In the genomic region with DNA sequence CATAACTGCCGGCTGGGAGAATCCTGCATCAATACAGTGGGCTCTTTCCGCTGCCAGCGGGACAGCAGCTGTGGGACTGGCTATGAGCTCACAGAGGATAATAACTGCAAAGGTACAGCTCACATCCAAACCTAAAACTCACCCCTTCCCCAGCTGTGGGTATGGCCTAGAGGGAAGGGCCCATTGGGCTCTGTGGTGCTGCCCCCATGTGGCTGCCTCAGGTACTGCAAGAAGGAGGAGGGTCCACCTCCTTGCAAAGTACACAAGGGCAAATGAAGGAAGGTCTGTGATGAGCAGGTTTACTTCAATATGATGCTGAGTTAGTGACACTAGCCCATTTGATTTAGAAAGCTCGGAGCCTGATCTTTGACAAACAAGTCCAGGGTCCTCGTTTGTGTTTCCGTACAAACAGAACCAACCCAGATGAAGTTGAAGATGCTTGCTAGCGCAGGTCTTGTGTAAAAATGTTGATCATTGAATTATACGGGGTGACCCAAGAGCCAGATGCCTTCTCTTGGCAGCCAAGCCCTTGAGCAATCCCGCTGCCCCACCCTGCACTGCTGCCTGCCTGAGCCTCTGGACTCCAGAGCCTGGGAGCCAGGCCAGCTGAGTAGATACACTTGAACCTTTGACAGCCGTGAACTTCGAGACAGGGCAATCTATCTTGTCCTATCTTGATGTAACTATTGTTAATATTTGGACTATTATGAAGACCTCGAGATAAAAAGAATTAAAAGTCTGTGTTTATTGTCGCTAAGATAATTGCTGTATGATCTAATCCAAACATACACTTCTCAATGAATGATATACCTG, we compare ENCODE assay signal across 8 mouse cellular contexts. TPM values are rescaled to one million over a fixed set of nuclear protein-coding genes. Genes with fewer than 3 reads are reported as not detected.
DNase-seq lines count a peak whose midpoint lies in the region; ATAC-seq and TF ChIP-seq lines count a peak whose summit lies in the region.

No protein-coding gene starts in this region.

- H3K36me3 ChIP-seq in embryonic facial prominence, embryonic 14.5 days (ENCODE audit: control insufficient read depth, insufficient read depth, low read length): peaks cover 84% of the 10 kb centered on the region
- no peaks in the 10 kb centered on the region for H3K36me3 ChIP-seq in hindbrain, postnatal 0 days (ENCODE audit: insufficient read depth, low read length)
- H3K36me3 ChIP-seq in liver, adult 2 months (ENCODE audit: control insufficient read depth, insufficient read depth, low read length): no peaks in the 10 kb centered on the region

- H3K27me3 ChIP-seq in embryonic facial prominence, embryonic 14.5 days (replicated peaks; ENCODE audit: control insufficient read depth, insufficient read depth, low read length): no peaks in the 10 kb centered on the region
- H3K27me3 ChIP-seq in hindbrain, postnatal 0 days (ENCODE audit: insufficient read depth, low read length): no peaks in the 10 kb centered on the region
- H3K27me3 ChIP-seq in liver, adult 2 months (ENCODE audit: control insufficient read depth, insufficient read depth, low read length): no peaks in the 10 kb centered on the region

- ATAC-seq in embryonic facial prominence, embryonic 14.5 days (ENCODE audit: low read depth): peak; percentile 31; the same call in 1 of the 2 replicates
- no peak for ATAC-seq in hindbrain, postnatal 0 days

- no peak for TF ChIP-seq POLR2A in liver, adult 2 months (IDR thresholded peaks at IDR 0.05; ENCODE audit: extremely low read depth, insufficient read depth, low read length)

- no peaks in the 10 kb centered on the region for H3K79me2 ChIP-seq in liver, adult 2 months (ENCODE audit: control insufficient read depth, insufficient read depth, low read length)

- H3K4me2 ChIP-seq in embryonic facial prominence, embryonic 14.5 days (ENCODE audit: low read depth, low read length): no peak overlapping the region
- no peak overlapping the region for H3K4me2 ChIP-seq in hindbrain, postnatal 0 days (ENCODE audit: low read depth, low read length)

- no peaks in the 10 kb centered on the region for H3K4me1 ChIP-seq in embryonic facial prominence, embryonic 14.5 days (ENCODE audit: control insufficient read depth, insufficient read depth, low read length)
- H3K4me1 ChIP-seq in hindbrain, postnatal 0 days (ENCODE audit: insufficient read depth, low read length): no peaks in the 10 kb centered on the region
- peaks cover 9% of the 10 kb centered on the region for H3K4me1 ChIP-seq in liver, adult 2 months (ENCODE audit: control insufficient read depth, insufficient read depth, low read length)

- TF ChIP-seq CTCF in hindbrain, postnatal 0 days (IDR thresholded peaks at IDR 0.05; ENCODE audit: low read depth): peak; percentile 95
- TF ChIP-seq CTCF in liver, adult 2 months (IDR thresholded peaks at IDR 0.05; ENCODE audit: low read depth, low read length): peak; percentile 83

- WGBS in embryonic facial prominence, embryonic 14.5 days: 76% methylated on average over 13 of the region's 13 CpGs
- WGBS in hindbrain, postnatal 0 days: 89% methylated on average over 13 of the region's 13 CpGs
- 37% methylated on average over 13 of the region's 13 CpGs for WGBS in liver, adult 2 months

- DNase-seq in layer of hippocampus, adult 11-12 months (ENCODE audit: low spot score): peak; percentile 34
- no peak for DNase-seq in layer of hippocampus, adult 9-11 months
- peak; percentile 39 for DNase-seq in T-cell, adult 2 months (ENCODE audit: low spot score)
- DNase-seq in embryonic facial prominence, embryonic 14.5 days (ENCODE audit: low spot score): peak; percentile 42
- peak; percentile 54 for DNase-seq in hindbrain, postnatal 0 days (ENCODE audit: low spot score)
- DNase-seq in liver, adult 2 months (ENCODE audit: extremely low read depth, low read depth, low spot score): peak; percentile 94
- DNase-seq in ovary, postnatal 14 days (ENCODE audit: low spot score): peak; percentile 79
- DNase-seq in urinary bladder, adult 2 months (ENCODE audit: low spot score): peak; percentile 65

- no peak overlapping the region for H3K9ac ChIP-seq in embryonic facial prominence, embryonic 14.5 days (ENCODE audit: low read depth, low read length)
- H3K9ac ChIP-seq in hindbrain, postnatal 0 days (replicated peaks; ENCODE audit: low read length): no peak overlapping the region
- no peak overlapping the region for H3K9ac ChIP-seq in liver, adult 2 months (ENCODE audit: low read depth, low read length)

- no peak overlapping the region for H3K4me3 ChIP-seq in embryonic facial prominence, embryonic 14.5 days (ENCODE audit: low read depth, low read length)
- H3K4me3 ChIP-seq in hindbrain, postnatal 0 days (ENCODE audit: low read length): no peak overlapping the region
- no peak overlapping the region for H3K4me3 ChIP-seq in liver, adult 2 months (ENCODE audit: insufficient read depth, low read depth, low read length)

- no peaks in the 10 kb centered on the region for H3K9me3 ChIP-seq in embryonic facial prominence, embryonic 14.5 days (ENCODE audit: control insufficient read depth, low read length)
- H3K9me3 ChIP-seq in hindbrain, postnatal 0 days (ENCODE audit: low read length): no peaks in the 10 kb centered on the region

- no peak overlapping the region for H3K27ac ChIP-seq in embryonic facial prominence, embryonic 14.5 days (replicated peaks; ENCODE audit: low read depth, low read length)
- no peak overlapping the region for H3K27ac ChIP-seq in hindbrain, postnatal 0 days
- no peak overlapping the region; the same call in 1 of the 2 replicates for H3K27ac ChIP-seq in liver, adult 2 months (replicated peaks; ENCODE audit: insufficient read depth, low read depth, low read length)

RNA-seq across cellular contexts. Expression of gene Fbln1, which starts 25.9 kb away (rescaled TPM):
- polyA plus RNA-seq in embryonic facial prominence, embryonic 14.5 days (2014; fragmentation: Nextera tagmentation; extraction: Ambion mirVana): 235 and 267 TPM in 2 replicates
- 68.4 and 73.9 TPM in 2 replicates for total RNA-seq in hindbrain, postnatal 0 days (2014; rRNA removed)
- 48.3 and 52.1 TPM in 2 replicates for polyA plus RNA-seq in hindbrain, postnatal 0 days (2015; fragmentation: Nextera tagmentation; extraction: Ambion mirVana)
- 0.83 and 1.2 TPM in 2 replicates for total RNA-seq in liver, adult 2 months (2014; rRNA removed)
- 1.4 and 1.6 TPM in 2 replicates for polyA plus RNA-seq in liver, adult 2 months (2012; rRNA removed)
- 489 and 829 TPM in 2 replicates for polyA plus RNA-seq in urinary bladder, adult 2 months (2012; rRNA removed)

Comparison
In these comparisons a context has a peak if more than half of its experiments do, and no peak if none do; other contexts are left out.
1. RNA of gene Fbln1, which starts 25.9 kb away (polyA plus RNA-seq): 489 to 829 TPM in urinary bladder, adult 2 months, 235 to 267 TPM in embryonic facial prominence, embryonic 14.5 days and 48.3 to 52.1 TPM in hindbrain, postnatal 0 days; 1.4 to 1.6 TPM in liver, adult 2 months; every median in the first group is over 10 times any median in the second.